Mouse (Mus musculus): ENCODE measurements around the gene Atp2a3.

The Atp2a3 gene

DNA sequence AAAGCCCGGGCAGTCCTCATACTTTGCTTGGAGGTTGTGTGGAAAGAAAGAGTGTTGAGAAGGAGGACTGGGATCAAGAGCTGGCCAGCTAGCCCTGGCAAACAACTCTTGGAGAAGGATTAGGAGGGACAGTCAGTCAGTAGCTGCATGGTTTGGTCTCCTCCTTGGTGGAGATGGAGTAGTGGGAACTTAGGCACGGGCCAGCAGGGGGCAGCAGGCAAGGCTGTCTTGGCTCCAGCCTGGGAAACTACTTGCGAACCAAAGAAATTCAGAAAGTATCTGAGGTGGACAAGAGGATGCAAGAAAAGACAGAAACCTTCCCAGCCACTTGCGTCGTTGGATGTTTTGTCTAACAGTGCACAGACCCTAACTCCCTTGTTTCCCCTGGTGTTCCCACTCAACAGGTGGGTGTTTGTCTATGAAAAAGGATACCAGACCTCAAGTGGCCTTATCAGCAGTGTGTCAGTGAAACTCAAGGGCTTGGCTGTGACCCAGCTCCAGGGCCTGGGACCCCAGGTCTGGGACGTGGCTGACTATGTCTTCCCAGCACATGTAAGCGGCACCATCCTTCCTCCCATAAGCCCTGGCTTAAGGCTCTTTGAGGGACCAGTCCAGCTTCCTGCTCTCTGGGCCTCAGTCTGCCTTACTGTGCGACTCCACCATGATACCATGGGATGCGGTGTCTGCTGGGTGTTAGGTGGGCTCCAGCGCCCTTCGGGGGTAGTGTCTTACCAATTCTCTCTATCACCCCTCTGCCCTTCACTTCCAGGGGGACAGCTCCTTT lies 46.9 kb downstream of the Atp2a3 start:
- peak; percentile 62 for DNase-seq

DNA sequence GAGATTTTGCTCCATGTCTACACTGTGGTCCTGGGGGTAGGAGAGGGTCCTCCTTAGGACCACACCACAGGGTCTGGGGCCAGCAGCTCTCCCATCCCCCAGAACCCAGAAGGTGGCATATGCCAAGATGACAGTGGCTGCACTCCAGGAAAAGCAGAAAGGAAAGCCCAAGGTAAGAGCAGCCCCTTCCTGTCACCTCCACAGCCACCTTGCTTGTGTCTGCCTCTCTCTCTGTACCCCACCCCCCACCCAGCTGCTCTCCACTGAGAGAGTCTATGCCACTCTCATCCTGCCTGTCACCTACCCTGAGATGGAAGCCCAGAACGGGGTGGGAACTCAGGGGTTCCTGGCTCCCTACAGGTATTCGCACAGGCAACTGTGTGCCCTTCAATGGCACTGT lies 47.9 kb downstream of the Atp2a3 start:
- DNase-seq = no peak

DNA sequence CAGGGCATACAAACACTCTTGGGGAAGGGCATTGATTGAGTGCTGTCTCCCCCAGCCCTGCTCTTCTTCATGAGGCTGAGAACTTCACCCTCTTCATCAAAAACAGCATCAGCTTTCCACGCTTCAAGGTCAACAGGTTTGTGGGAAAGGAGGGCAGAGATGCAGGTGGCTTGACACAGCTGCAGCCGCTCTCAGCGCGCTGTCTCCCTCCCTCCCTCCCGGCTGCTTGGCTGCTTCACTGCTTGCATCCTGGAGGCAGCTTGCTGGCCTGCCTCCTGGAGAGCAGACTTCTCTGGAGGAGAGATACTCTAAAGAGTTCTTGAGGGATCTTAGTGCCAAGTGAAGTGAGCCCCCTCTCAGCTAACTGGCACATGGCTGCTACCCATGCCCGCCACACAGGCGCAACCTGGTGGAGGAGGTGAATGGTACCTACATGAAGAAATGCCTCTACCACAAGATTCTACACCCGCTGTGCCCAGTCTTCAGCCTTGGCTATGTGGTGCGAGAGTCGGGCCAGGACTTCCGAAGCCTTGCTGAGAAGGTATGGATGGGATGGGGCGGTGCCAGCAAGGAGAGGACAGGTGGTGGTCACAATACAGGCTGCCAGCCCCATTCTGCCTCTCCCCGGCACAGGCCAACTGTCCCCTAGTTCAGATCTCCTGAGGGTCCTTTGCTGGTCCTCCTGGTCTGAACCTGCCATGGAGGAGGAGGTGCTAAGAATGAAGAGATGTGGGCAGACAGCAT lies 48.7 kb downstream of the Atp2a3 start:
- DNase-seq = peak; percentile 46

DNA sequence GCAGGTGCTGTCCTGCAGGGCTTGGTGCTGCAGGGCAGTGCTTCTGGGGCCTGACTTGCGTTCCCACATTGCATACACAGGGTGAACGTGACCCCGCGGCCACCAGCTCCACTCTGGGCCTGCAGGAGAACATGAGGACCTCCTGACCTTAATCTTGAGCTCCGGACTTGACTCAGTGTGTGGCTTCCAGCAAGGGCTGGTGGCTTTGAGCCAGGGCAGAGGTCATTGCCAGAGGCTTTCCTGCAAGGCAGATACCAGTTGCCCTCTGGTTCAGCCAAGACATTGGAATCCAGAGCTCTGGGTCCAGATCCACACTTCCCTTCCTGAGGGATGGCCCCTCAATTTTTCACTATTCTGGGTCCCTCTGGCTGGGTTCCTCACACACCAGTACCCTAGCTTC lies 53.0 kb downstream of the Atp2a3 start:
- no peak for DNase-seq

DNA sequence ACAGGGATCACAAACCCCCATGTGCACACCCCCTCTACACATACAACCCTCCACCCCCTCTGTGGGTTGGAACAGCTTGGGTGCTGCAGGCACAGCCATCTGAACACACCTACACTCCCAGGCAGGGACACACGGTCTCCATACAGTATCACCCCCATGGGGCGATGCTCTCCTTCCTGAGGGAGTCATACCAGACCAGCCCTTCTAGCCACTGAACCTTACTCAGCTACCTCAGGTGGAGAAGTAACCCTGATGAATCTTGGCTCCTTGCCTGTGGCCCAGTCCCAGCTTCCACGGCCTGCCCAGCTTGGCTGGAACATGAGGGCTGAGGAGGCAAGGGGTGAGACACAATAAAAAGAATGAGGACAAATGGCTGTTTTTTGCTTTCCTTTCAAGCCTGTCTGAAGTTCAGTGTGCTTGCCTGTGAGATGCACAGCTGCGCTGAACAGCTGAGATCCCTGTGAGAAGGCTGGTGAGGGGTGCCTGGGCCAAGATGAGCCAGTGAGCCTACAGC lies 53.9 kb downstream of the Atp2a3 start:
- no peak for DNase-seq

DNA sequence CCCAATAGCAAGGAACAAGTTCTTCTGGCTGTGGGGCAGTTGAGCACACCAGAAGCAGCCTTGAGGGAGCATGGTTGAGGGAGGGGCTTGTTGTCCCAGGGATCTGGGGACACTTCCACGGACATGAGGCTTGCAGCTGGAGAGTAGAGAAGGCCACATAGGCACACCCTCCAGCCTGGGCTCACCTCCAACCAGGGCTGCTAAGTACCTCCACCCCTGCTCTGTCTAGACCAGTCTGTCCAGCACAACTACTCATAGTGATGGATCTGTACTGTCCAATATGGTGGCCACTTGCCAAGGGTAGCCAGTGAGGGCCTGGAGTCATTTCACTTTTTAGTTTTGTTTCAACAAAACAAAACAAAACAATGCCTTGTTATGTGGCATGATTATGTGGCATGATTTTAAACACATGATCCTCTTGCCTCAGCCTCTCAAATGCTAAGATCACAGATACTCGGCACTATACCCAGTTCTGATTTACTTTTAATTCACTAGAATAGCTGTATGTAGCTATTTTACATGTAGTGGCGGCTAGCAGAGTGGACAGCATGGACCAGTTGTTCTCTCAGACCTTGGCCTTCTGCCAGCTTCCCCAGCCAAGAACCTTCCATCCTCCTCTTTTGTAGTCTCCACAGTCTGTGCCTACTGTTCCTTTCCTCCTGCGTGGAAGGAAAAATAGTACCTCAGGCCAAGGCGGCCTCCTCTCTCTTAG lies 54.6 kb downstream of the Atp2a3 start:
- no peak for DNase-seq

DNA sequence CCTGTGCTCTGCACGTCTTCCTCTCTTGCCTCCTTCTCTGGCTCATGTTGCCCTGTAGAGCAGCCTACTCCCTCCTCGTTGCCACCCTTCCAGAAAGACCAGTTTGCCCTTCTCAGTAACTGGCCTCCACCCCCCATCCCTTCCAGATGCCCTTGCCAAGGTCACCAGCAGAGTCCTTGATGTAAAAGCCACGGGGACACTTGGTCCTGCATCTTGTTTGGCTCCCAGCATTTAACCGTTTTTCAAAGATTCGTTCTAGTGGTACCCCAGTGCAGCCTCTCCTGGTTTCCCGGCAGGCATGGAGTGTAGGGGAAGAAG lies 55.1 kb downstream of the Atp2a3 start:
- DNase-seq = no peak

DNA sequence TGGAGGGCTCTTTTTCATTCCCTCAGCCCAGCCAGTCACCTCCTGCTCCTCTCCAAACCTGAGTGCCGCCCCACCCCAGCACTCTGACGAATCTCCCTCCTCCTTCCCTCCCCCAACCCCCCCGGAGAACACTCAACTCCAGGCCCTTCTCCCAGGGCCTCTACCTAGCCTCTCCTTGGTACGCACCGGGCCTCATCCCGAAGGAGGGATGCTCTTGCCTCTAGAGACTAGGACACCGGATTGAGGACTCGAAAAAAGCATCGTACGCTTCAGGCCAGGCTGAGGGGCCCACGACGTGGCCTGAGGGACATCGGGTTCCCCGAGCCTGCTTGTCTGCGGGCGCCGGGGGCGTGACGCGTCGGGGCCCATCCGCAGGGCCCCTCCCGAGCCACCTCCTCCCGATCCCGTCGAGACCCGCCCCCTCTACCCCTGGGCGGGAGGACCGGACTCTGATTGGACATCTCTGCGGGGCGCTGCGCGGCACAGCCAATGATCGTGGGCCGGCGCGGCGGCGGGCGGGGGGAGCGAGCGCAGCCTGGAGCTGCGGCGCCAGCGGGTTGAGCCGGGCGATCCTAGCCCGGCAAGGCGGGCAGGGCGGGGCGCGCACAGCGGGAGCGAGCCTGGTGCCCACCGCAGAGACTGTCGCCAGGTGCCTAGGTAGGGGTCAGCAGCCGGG lies 57.6 kb downstream of the Atp2a3 start, which contains the start of gene Camkk1:
TSS of gene Camkk1 (plus strand) at position 538 of the 676 bp plus-strand sequence.
- DNase-seq = peak; percentile 96

DNA sequence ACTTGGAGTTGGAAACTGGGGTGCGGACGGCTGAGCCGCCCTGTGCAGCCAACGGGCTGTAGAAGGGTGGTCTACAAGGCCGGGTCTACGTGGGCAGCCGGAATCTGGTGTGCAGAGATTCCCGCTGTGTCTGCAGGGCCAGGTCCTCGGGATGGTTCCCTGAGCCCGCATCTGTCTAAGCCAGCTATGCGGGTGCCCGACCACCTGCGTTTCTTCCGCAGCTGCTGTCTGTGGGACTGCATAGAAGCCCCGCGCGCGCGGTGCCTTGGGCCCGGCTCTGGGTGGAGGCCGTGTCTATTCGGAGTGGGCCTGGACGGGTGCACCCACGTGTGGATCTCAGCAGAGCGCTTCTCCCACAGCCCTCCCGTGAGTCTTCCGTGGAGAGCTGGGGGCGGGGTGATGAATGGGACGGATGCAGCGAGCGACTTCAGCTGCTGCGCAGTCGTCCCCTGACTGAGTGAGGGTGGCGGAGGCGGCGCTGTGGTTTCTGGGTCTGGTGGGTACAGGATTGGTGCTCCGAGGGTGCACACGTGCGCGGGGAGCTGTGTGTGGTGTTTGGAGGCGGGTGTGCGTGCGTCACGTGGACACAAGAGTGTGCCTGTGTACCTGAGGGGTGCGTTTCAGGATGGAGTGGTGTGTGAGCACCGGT lies 58.3 kb downstream of the Atp2a3 start:
- peak; percentile 78 for DNase-seq

DNA sequence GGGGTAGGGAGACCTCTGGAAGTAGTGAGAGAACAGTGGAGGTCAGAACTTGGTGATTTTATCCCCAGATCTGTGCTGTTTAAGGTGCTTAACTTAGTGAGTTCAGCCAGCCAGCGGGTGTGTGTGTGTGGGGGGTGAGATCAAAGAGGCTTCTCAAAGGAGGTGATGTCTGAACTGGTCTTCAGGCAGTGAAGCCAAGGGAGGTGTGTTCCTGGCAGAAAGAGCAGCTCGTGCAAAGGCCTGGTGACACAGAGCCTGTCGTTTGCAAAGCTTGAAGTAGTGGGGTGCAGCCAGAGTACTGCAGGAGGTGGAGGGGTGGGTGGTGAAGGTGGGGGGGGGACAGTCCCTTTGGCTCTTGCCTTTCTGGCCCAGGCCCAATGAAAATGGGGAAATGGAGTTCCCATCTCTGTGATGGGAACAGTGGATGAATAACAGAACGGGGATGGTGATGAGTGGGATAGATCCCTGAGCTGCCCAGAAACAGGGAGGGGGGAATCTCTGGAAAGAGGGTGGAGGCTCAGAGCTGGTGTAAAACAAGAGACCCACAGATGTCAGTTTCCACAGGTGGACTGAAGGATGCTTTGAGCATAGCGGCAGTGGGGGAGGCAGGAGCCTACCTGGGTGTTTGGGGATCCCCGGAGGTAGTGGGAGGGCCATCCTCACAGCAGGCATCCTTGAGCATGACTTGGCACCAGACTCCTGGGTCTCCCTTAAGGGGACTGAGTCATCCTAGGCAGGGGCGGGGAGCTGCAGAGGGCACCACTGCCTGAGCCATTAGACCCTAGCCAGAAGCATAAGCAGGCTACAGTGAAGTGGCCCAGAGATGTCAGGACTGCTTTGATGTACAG lies 60.2 kb downstream of the Atp2a3 start:
- DNase-seq = no peak

DNA sequence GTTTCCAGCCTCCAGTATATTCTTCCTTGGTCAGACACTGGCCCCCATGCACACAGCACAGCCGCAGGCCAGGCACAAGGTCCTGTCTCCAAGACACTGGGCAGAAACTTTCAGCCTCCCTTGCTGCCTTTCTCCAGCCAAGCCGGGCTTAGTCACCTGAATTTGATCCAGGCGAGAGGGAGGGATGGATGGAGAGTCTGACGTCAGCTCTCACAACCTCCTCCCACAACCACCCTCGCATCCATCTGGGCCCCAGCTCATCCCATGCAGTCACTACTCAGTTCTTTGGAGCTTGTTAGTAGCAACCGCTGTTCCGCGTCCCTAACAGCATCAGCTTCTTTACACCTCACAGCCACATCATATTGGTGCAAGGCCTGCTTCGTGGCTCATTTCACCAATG lies 62.1 kb downstream of the Atp2a3 start:
- DNase-seq = no peak

DNA sequence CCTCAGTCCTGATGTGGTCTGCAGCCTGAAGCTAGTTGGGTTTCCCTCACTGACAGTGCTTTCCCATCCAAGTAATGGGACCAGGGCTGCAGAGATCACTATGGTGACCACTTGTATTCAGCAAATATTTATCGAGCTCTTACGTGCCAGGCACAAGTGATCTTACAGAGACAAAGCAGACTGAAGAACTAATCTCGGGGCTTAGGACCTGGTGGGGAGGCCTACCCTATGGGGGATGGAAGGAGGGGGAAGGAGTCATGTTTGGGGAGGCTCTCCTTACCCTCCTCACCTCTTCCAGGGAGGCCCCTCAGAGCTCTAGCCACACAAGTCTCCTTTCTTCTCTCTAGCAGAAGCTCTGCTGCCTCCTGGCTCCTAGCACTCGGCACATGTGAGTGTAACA lies 62.9 kb downstream of the Atp2a3 start:
- no peak for DNase-seq

DNA sequence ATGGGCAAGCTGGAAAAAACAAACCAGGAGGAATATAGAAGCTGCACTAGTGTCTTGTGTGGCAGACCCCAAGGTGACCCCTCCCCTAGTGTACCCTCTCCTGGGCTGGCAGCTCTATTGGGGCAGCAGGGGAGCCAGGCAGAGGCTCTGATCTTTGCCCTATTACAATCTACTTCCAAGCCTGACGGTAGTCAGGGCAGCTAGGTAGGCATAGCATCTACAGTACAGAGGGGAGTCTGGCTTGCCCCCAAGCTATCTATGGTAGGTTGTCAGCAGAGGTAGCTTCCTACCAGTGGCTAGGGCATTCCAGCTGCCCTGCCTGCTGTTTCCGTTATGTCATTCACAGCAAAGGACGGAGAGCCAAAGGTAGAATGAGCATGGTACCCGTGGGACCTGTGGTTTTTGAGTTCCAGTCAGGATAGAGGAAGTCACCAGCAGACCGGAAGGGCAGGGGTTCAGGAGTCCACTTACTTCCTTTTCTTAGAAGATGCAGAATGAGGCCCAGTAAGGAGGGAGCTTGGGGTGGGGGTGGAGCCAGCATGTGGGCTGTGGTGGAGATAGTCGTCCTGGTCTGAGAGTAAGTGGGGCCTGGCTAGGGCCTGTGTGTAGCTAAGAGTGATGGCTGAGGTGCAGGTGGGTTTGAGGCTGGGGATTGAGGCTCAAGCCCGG lies 63.4 kb downstream of the Atp2a3 start:
- no peak for DNase-seq

DNA sequence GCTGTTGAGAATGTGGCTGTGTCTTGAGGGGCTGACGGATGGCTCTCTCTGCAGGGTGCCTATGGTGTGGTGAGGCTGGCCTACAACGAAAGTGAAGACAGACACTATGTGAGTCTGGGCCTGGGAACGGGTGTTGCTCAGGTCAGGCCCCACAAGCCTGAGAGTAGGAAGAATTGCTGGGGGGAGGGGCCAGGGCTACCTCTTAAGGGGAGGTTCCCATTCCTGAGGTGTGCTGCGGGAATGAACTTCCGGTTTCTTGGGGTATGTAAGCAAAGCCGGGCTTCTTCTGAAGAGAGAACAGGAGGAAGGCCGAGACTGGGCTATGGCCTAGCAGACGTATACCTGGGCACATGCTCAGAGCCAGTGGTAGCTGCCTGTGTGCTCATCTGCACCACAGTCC lies 66.0 kb downstream of the Atp2a3 start:
- no peak for DNase-seq

DNA sequence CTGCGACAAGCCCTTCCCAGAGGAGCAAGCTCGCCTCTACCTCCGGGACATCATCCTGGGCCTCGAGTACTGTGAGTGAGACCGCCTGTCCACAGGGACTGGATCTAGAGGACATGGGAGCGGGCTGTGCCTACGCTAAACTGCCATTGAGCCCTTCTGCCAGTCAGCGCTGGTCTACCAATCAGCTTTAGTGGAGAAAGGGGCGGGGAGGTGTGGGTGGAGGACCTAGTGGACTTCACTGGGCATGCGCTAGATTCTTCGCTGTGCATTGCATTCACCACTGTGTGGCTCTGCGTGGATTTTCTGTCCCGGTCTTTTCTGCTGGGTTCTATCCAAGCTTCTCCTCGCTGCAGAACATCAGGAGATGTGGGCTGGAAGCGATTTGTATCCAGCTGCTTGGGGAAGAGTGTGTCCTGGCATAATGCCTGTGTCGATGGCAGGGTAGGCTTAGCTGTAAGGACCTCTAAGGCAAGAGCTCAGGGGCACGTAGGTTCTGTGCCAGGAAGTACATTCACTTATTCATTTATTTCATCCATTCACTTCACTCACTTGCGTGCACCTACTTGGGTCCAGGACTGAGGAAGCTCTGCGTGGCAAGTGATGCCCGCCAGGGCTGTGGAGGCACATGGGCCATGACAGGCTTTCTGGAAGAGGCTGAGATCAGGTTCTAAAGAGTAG lies 70.0 kb downstream of the Atp2a3 start:
- peak; percentile 97 for DNase-seq

DNA sequence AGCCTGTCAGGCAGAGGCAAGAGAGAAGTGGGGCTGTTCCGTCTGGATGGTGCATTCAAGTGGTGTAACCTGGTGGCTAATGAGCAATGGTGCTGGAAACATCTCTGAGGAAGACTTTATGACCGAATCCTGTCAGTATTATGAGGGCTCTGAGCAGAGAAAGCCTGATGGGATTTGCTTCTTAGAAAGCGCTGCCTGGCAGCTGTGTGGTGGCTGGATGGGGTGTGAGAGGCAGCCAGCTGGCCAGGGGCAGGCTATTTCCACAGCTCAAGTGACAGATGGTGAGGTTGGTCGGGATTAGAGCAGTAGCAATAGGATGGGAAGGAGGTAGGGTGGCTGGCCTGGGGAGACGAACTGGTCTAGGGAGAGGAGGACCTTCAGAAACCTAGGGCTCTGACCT lies 70.6 kb downstream of the Atp2a3 start:
- DNase-seq = peak; percentile 91

DNA sequence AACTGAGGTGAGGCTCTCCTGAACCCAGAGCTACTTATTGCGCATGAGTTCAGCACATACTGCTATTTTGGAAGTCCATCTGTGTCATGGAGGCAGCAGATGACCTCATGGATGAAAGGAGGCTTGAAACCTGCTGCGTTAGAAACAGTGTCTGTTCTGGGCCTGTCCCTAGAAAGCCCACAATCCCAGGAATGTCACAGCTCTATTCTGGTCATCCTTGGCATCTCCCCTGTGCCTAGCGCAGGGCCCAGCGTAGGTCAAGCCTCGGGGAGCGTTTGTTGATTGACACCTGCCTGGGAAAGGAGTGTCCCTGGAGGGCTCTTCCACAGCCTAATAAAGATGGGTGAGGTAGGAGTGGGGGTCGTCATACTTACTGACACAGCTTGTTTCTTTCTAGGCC lies 75.1 kb downstream of the Atp2a3 start:
- DNase-seq = no peak

DNA sequence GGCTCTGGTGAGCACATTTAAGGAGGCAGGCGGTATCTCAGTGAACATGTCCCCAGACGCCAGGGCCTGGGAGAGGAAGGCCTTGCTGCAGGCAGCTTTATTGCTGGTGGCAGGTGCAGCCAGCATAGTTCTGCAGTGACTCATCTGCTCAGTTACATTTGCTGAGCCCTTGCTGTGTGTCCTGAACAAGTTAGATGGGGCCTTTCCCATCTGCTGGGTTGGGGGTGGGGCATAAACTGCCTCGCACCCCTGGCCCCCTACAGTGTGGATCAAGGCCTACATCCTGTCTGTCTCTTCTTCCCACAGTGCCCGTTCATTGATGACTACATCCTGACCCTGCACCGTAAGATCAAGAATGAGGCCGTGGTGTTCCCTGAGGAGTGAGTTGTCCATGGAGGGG lies 75.9 kb downstream of the Atp2a3 start:
- DNase-seq = peak; percentile 64

DNA sequence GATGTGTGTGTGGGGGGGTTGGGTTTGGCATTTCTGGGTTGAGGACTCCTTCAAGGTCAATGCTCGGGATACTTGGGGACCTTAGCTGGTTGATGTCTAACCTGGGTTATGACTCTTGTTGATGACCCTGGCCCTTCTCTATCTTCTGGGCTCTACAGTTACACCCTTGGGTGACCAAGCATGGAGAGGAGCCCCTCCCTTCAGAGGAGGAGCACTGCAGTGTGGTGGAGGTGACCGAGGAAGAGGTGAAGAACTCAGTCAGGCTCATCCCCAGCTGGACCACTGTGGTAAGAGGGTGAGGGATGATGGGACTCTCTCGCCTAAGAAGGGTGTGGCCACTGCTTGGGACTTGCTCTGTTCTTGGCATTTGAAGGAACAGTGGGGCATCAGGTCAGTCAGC lies 76.7 kb downstream of the Atp2a3 start:
- DNase-seq = no peak

DNA sequence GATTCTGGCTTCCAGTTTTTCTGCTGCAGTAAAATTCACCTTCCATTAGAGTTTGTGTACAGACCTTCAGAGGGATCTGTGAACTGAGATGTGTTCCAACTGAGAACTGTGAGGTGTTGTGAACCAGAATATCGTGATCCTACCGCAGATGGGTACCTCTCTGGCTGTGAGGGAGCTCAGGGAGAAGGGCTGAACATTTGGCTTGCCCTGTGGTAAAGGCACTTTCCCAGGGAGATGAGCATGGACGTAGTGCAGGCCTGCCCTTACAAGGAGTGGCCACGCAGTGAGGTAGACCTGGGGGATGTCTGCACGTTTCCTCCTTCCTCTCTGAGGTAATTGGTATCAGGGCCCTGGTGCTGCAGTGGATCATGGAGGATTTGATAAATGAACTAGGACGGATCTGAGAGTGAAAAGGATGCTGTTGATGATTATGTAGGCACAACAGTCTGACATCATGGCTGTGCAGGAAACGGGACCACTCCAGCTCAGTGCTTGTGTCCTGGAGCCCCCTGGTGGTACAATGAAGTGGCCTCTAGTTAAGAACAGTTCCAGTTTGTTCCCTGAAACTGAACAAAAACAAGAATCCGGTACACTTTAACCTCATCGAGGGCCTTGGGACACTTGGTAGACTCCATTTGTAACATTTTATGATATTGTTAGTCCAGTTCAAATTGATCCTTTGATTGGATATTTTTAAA lies 78.3 kb downstream of the Atp2a3 start:
- peak; percentile 84 for DNase-seq
